Mouse (Mus musculus): ENCODE data around the gene Ncapd2. TPM values are rescaled to one million over a fixed set of nuclear protein-coding genes. Genes with fewer than 3 reads are reported as not detected.

The Ncapd2 gene
- polyA plus RNA-seq, 1 experiment from 2014 or later: 67.5 TPM

DNA sequence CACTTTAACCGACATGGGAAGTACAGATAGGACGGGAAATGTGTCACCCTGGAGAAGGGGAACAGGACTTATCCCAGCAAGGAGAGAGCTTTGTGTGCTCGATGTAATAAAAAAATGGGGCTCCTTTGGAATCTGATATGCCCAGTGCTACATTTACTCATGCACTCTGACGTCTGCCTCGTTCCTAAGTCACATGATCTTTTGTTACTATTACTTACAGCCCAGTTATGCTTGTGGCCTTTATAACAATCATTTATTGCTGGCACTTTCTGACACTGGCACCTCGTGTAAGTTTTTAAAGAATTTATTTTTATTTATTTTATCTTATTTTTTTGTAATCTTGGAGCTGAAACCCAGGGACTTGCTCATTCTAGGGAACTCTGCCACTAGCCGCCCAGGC is 1.9 kb upstream of the Ncapd2 start:
- peaks cover 2 to 21% of the 10 kb centered on the region in 2 experiments; a peak in 2 of 4 replicates for H3K4me1 ChIP-seq (ENCODE audit: control insufficient read depth in 2 of 2, insufficient read depth in 2 of 2, low read length in 2 of 2)
- H3K4me2 ChIP-seq (ENCODE audit: low read length): peak overlapping the region; percentile 90
- no peak overlapping the region for H3K27ac ChIP-seq (replicated peaks in 1 of 2; ENCODE audit: control insufficient read depth in 1 of 2, insufficient read depth in 1 of 2, low read depth in 2 of 2, low read length in 2 of 2)
- no peak overlapping the region for H3K4me3 ChIP-seq (ENCODE audit: control insufficient read depth in 1 of 2, insufficient read depth in 1 of 2, low read depth in 1 of 2, low read length in 2 of 2)
- no peak for ATAC-seq (ENCODE audit: insufficient number of reproducible peaks, insufficient read depth, low FRiP score, low read depth)
- H3K9me3 ChIP-seq (ENCODE audit: control insufficient read depth, low read length): no peaks in the 10 kb centered on the region
- WGBS: 46% methylated on average over 6 of the region's 7 CpGs
- H3K27me3 ChIP-seq (ENCODE audit: control insufficient read depth, insufficient read depth, low read length): no peaks in the 10 kb centered on the region
- no peak overlapping the region for H3K9ac ChIP-seq (ENCODE audit: low read length)
- peaks cover 43% of the 10 kb centered on the region for H3K36me3 ChIP-seq (ENCODE audit: control insufficient read depth, insufficient read depth, low read length)

DNA sequence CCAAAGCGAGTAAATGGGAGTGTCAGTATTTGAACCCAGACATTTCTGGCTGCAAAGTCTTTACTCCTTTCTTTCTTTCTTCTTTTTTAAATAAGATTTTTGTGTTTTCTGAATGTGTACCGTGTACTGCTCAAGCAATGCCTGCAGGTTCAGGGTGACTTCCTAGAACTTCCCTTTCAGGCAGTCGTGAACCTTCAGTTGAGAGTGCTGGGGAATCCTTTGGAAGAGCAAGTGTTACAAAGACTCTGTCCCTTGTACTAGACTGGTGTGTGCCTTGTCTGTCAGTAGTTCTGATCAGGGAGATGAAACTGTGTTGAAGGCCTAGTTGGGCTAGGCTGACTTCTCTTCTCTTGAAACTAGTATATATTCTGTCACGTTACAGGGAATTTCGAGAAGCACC is 1.3 kb upstream of the Ncapd2 start:
- Histone ChIP-seq H3K9me3 (ENCODE audit: control insufficient read depth, low read length) (no peaks in the 10 kb centered on the region), H3K4me3 (ENCODE audit: control insufficient read depth in 1 of 2, insufficient read depth in 1 of 2, low read depth in 1 of 2, low read length in 2 of 2) (peak overlapping the region; percentile 55 to 80), H3K4me2 (ENCODE audit: low read length) (peak overlapping the region; percentile 90), H3K27me3 (ENCODE audit: control insufficient read depth, insufficient read depth, low read length) (no peaks in the 10 kb centered on the region), H3K4me1 (ENCODE audit: control insufficient read depth in 2 of 2, insufficient read depth in 2 of 2, low read length in 2 of 2) (peaks cover 2 to 21% of the 10 kb centered on the region in 2 experiments; a peak in 2 of 4 replicates), H3K9ac (ENCODE audit: low read length) (peak overlapping the region; percentile 92), H3K36me3 (ENCODE audit: control insufficient read depth, insufficient read depth, low read length) (peaks cover 49% of the 10 kb centered on the region), H3K27ac (replicated peaks in 1 of 2; ENCODE audit: control insufficient read depth in 1 of 2, insufficient read depth in 1 of 2, low read depth in 2 of 2, low read length in 2 of 2) (peak overlapping the region; percentile 93 to 100)
- no peak for ATAC-seq (ENCODE audit: insufficient number of reproducible peaks, insufficient read depth, low FRiP score, low read depth)
- WGBS: 27% methylated on average over 5 of the region's 5 CpGs

DNA sequence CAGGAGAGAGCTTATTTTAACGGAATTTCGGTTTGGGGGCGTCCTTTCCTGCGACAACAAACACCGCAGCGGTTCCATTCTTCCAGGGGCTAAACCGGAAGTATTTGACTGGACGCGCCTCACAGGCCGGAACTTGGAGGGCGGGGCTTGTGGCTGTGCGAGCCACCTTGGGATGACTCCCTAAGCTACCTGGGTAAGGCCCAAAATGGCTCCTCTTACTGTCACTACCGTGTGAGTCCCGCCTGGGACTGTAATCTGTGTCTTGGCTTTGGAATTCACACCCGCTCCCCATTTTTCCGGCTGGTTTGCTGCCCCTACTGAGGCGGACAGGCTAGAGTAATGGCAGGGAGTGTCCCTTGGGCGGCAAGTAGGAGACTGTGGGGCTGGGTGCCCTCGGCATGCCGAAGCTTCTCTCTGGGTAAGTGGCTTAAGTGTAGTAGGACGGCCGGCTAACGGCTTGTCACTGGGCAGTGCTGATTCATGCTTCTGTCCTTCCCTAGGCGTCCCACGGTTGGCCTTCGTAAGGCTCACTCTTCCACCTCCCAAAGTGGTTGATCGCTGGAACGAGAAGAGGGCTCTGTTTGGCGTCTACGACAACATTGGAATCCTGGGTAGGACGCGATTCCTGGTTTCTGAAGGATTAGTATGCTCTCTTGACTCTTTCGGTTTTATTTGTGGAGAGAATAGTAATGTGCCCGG is 664 bp upstream of the Ncapd2 start:
- peaks cover 2 to 21% of the 10 kb centered on the region in 2 experiments; a peak in 2 of 4 replicates for H3K4me1 ChIP-seq (ENCODE audit: control insufficient read depth in 2 of 2, insufficient read depth in 2 of 2, low read length in 2 of 2)
- peak overlapping the region; percentile 92 for H3K9ac ChIP-seq (ENCODE audit: low read length)
- H3K27ac ChIP-seq (replicated peaks in 1 of 2; ENCODE audit: control insufficient read depth in 1 of 2, insufficient read depth in 1 of 2, low read depth in 2 of 2, low read length in 2 of 2): peak overlapping the region; percentile 93 to 100
- no peaks in the 10 kb centered on the region for H3K27me3 ChIP-seq (ENCODE audit: control insufficient read depth, insufficient read depth, low read length)
- peaks cover 55% of the 10 kb centered on the region for H3K36me3 ChIP-seq (ENCODE audit: control insufficient read depth, insufficient read depth, low read length)
- peak; percentile 92; the same call in 1 of the 2 replicates for ATAC-seq (ENCODE audit: insufficient number of reproducible peaks, insufficient read depth, low FRiP score, low read depth)
- peak overlapping the region; percentile 55 to 80 for H3K4me3 ChIP-seq (ENCODE audit: control insufficient read depth in 1 of 2, insufficient read depth in 1 of 2, low read depth in 1 of 2, low read length in 2 of 2)
- peak overlapping the region; percentile 90 for H3K4me2 ChIP-seq (ENCODE audit: low read length)
- no peaks in the 10 kb centered on the region for H3K9me3 ChIP-seq (ENCODE audit: control insufficient read depth, low read length)
- WGBS: under 1% methylated on average over 34 of the region's 34 CpGs

DNA sequence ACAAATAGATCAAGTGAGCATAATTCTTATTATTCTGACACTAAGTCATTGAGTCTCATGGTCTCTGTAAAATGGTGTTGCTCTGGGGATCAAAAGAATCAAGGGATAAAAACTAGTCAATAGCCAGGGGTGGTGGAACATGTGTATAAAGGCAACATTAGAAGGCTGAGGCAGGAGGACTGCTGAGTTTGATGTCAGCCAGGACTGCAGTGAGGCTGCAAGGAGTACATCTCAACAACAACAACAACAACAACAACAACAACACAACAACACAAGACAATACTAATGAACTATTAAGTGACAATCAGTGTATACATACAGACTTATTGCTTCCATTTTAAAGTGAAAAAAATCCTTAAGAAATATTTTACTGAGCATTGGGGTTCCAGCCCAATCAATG is 685 bp downstream of the Ncapd2 start:
- peaks cover 69% of the 10 kb centered on the region for H3K36me3 ChIP-seq (ENCODE audit: control insufficient read depth, insufficient read depth, low read length)
- peak overlapping the region; percentile 75 to 80 for H3K4me3 ChIP-seq (ENCODE audit: control insufficient read depth in 1 of 2, insufficient read depth in 1 of 2, low read depth in 1 of 2, low read length in 2 of 2)
- ATAC-seq (ENCODE audit: insufficient number of reproducible peaks, insufficient read depth, low FRiP score, low read depth): no peak

DNA sequence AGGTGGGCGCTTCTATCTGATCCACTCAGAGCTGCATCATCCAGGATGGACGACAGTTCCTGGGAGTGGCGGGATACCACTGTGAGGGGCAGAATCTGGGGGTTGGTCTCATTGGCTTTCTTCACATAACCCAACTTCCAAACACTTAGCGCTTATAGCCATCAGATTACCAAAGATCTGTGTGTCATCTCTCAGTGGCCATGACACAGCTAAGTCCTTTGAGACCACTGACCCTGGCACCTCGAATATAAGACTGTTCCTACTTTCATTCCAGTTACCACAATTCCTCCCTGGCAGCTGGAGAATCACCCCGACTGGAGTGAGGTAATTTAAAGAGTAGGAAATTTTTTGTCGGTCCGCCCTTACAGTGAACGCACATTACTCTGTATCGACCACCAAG is 5.3 kb downstream of the Ncapd2 start:
- peaks cover 2 to 12% of the 10 kb centered on the region in 2 experiments; a peak in 1 of 4 replicates for H3K4me1 ChIP-seq (ENCODE audit: control insufficient read depth in 2 of 2, insufficient read depth in 2 of 2, low read length in 2 of 2)
- WGBS: 90% methylated on average over 10 of the region's 10 CpGs
- no peak for ATAC-seq (ENCODE audit: insufficient number of reproducible peaks, insufficient read depth, low FRiP score, low read depth)
- peaks cover 88% of the 10 kb centered on the region for H3K36me3 ChIP-seq (ENCODE audit: control insufficient read depth, insufficient read depth, low read length)
- H3K27ac ChIP-seq (replicated peaks in 1 of 2; ENCODE audit: control insufficient read depth in 1 of 2, insufficient read depth in 1 of 2, low read depth in 2 of 2, low read length in 2 of 2): no peak overlapping the region
- H3K27me3 ChIP-seq (ENCODE audit: control insufficient read depth, insufficient read depth, low read length): no peaks in the 10 kb centered on the region
- H3K9me3 ChIP-seq (ENCODE audit: control insufficient read depth, low read length): no peaks in the 10 kb centered on the region
- no peak overlapping the region for H3K4me3 ChIP-seq (ENCODE audit: control insufficient read depth in 1 of 2, insufficient read depth in 1 of 2, low read depth in 1 of 2, low read length in 2 of 2)
- H3K4me2 ChIP-seq (ENCODE audit: low read length): no peak overlapping the region
- H3K9ac ChIP-seq (ENCODE audit: low read length): no peak overlapping the region

More for the DNA sequence above, 685 bp downstream of the Ncapd2 start:
- Histone ChIP-seq H3K4me1 (ENCODE audit: control insufficient read depth in 2 of 2, insufficient read depth in 2 of 2, low read length in 2 of 2) (peaks cover 2 to 21% of the 10 kb centered on the region in 2 experiments; a peak in 2 of 4 replicates), H3K9ac (ENCODE audit: low read length) (peak overlapping the region; percentile 92), H3K27ac (replicated peaks in 1 of 2; ENCODE audit: control insufficient read depth in 1 of 2, insufficient read depth in 1 of 2, low read depth in 2 of 2, low read length in 2 of 2) (peak overlapping the region; percentile 86 to 100), H3K27me3 (ENCODE audit: control insufficient read depth, insufficient read depth, low read length) (no peaks in the 10 kb centered on the region), H3K9me3 (ENCODE audit: control insufficient read depth, low read length) (no peaks in the 10 kb centered on the region), H3K4me2 (ENCODE audit: low read length) (peak overlapping the region; percentile 90)

DNA sequence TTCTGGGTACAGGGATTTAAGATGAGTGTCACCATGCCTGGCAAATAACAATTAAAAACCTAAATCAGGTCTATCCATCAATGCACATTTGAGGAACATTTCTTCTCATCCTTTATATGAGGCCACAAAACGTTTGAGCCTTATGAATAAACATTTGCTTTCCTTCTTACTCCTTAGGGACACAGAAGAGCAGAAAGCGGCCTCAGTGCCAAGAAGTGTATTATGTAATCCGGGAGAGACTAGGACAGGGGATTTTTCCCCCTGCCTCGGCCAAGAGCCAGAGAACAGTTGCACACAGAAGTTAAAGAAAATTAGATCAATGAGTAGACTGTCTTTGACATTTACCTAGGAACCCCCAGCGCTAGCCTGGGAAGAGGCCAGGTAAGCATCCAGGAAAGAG is 9.4 kb downstream of the Ncapd2 start:
- no peak for ATAC-seq (ENCODE audit: insufficient number of reproducible peaks, insufficient read depth, low FRiP score, low read depth)
- Histone ChIP-seq H3K36me3 (ENCODE audit: control insufficient read depth, insufficient read depth, low read length) (peaks cover 100% of the 10 kb centered on the region), H3K27me3 (ENCODE audit: control insufficient read depth, insufficient read depth, low read length) (no peaks in the 10 kb centered on the region), H3K27ac (replicated peaks in 1 of 2; ENCODE audit: control insufficient read depth in 1 of 2, insufficient read depth in 1 of 2, low read depth in 2 of 2, low read length in 2 of 2) (no peak overlapping the region), H3K4me1 (ENCODE audit: control insufficient read depth in 2 of 2, insufficient read depth in 2 of 2, low read length in 2 of 2) (no peaks in the 10 kb centered on the region), H3K9ac (ENCODE audit: low read length) (no peak overlapping the region), H3K4me2 (ENCODE audit: low read length) (no peak overlapping the region), H3K9me3 (ENCODE audit: control insufficient read depth, low read length) (no peaks in the 10 kb centered on the region), H3K4me3 (ENCODE audit: control insufficient read depth in 1 of 2, insufficient read depth in 1 of 2, low read depth in 1 of 2, low read length in 2 of 2) (no peak overlapping the region)
- 86% methylated on average over 5 of the region's 5 CpGs for WGBS

DNA sequence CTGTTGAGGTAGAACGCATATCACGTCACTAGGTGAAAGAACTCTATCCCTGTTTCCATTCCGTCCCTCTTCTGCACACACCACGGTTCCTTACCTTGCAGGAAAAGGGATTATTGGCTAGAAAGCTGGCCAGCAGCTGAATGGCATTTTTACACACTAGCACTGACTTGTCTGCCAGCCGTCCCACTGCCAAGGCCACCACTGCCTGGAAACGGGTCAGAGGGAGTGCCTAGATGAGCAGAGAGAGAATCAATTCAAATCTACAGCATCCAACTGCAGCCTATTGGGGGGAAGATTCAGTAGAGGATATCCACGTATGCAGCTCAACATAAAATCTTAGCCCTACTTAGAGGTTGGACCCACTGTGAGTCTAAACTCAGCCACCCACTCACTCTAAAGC is 11.9 kb downstream of the Ncapd2 start:
- no peak overlapping the region for H3K4me3 ChIP-seq (ENCODE audit: control insufficient read depth in 1 of 2, insufficient read depth in 1 of 2, low read depth in 1 of 2, low read length in 2 of 2)
- H3K9ac ChIP-seq (ENCODE audit: low read length): no peak overlapping the region
- H3K4me2 ChIP-seq (ENCODE audit: low read length): no peak overlapping the region
- peaks cover 100% of the 10 kb centered on the region for H3K36me3 ChIP-seq (ENCODE audit: control insufficient read depth, insufficient read depth, low read length)
- 95% methylated on average over 7 of the region's 7 CpGs for WGBS
- no peaks in the 10 kb centered on the region for H3K4me1 ChIP-seq (ENCODE audit: control insufficient read depth in 2 of 2, insufficient read depth in 2 of 2, low read length in 2 of 2)
- H3K9me3 ChIP-seq (ENCODE audit: control insufficient read depth, low read length): no peaks in the 10 kb centered on the region
- H3K27me3 ChIP-seq (ENCODE audit: control insufficient read depth, insufficient read depth, low read length): no peaks in the 10 kb centered on the region
- no peak overlapping the region for H3K27ac ChIP-seq (replicated peaks in 1 of 2; ENCODE audit: control insufficient read depth in 1 of 2, insufficient read depth in 1 of 2, low read depth in 2 of 2, low read length in 2 of 2)
- ATAC-seq (ENCODE audit: insufficient number of reproducible peaks, insufficient read depth, low FRiP score, low read depth): no peak

DNA sequence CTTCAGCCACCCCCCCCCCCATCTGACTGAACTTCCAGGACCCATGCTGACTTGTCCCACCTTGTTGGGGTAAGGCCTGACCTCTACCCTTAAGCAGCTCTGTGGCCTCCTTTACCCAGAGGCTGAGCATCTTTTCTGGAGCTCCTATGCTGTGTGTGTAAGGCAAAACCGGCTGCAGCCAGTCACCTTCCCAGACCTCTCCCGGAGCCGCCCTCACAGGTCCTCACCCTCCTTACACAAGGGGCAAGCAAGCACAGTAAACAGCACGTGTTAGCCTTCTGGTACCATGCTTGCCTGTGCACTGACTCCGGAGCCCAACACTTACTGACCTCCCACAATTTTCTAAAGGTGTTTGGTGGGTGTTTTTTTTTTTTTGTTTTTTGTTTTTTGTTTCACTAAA is 16.0 kb downstream of the Ncapd2 start:
- H3K36me3 ChIP-seq (ENCODE audit: control insufficient read depth, insufficient read depth, low read length): peaks cover 100% of the 10 kb centered on the region
- no peak for ATAC-seq (ENCODE audit: insufficient number of reproducible peaks, insufficient read depth, low FRiP score, low read depth)
- H3K4me3 ChIP-seq (ENCODE audit: control insufficient read depth in 1 of 2, insufficient read depth in 1 of 2, low read depth in 1 of 2, low read length in 2 of 2): no peak overlapping the region
- H3K27ac ChIP-seq (replicated peaks in 1 of 2; ENCODE audit: control insufficient read depth in 1 of 2, insufficient read depth in 1 of 2, low read depth in 2 of 2, low read length in 2 of 2): no peak overlapping the region
- 93% methylated on average over 5 of the region's 5 CpGs for WGBS
- no peak overlapping the region for H3K9ac ChIP-seq (ENCODE audit: low read length)
- H3K4me2 ChIP-seq (ENCODE audit: low read length): no peak overlapping the region
- no peaks in the 10 kb centered on the region for H3K4me1 ChIP-seq (ENCODE audit: control insufficient read depth in 2 of 2, insufficient read depth in 2 of 2, low read length in 2 of 2)
- H3K9me3 ChIP-seq (ENCODE audit: control insufficient read depth, low read length): no peaks in the 10 kb centered on the region
- no peaks in the 10 kb centered on the region for H3K27me3 ChIP-seq (ENCODE audit: control insufficient read depth, insufficient read depth, low read length)
